Mouse (Mus musculus) heart, embryonic 12.5 days (tissue): ENCODE measurements around the gene Spred2. TPM values are rescaled to one million over a fixed set of nuclear protein-coding genes. Genes with fewer than 3 reads are reported as not detected.

Experiments
- ATAC-seq: fragments of 200-750 bp; cut with Nextera tagmentation; 2 replicates; pipeline ENCODE4 v1.8.0; 2017; ENCODE audit warnings: moderate TSS enrichment, moderate library complexity; ENCODE audit not compliant: insufficient number of reproducible peaks, low FRiP score
- H3K27ac ChIP-seq: fragments of 300-500 bp; sonication (generic); 2 replicates; pipeline ENCODE4 v1.5.1; 2016; ENCODE audit warnings: mild to moderate bottlenecking, moderate library complexity; ENCODE audit not compliant: poor library complexity, severe bottlenecking
- H3K27me3 ChIP-seq: fragments of 300-500 bp; sonication (generic); replicated peaks from 2 replicates; pipeline ENCODE4 v1.6.1; 2016; ENCODE audit warnings: mild to moderate bottlenecking, moderate library complexity
- H3K36me3 ChIP-seq: fragments of 300-500 bp; sonication (generic); 2 replicates; pipeline ENCODE4 v1.6.1; 2016; ENCODE audit warnings: mild to moderate bottlenecking, moderate library complexity
- H3K4me1 ChIP-seq: fragments of 300-500 bp; sonication (generic); replicated peaks from 2 replicates; pipeline ENCODE4 v1.6.1; 2016; ENCODE audit warnings: mild to moderate bottlenecking
- H3K4me2 ChIP-seq: fragments of 300-500 bp; sonication (generic); 2 replicates; pipeline ENCODE4 v1.6.1; 2016; ENCODE audit warnings: mild to moderate bottlenecking, moderate library complexity
- H3K4me3 ChIP-seq: fragments of 300-500 bp; sonication (generic); 2 replicates; pipeline ENCODE4 v1.5.1; 2016; ENCODE audit warnings: mild to moderate bottlenecking
- H3K9ac ChIP-seq: fragments of 300-500 bp; sonication (generic); 2 replicates; pipeline ENCODE4 v1.6.1; 2016; ENCODE audit warnings: mild to moderate bottlenecking, moderate library complexity
- H3K9me3 ChIP-seq: fragments of 300-500 bp; sonication (generic); replicated peaks from 2 replicates; pipeline ENCODE4 v1.6.1; 2016; ENCODE audit warnings: mild to moderate bottlenecking, moderate library complexity
- WGBS: fragments of 180-500 bp; shearing (Covaris S2); methylation state at CpG from one replicate; pipeline ENCODE4 v1.1.7; 2016; 5-methylcytosine and 5-hydroxymethylcytosine counted together
- polyA plus RNA-seq: library from polyadenylated mRNA; unstranded; fragments of >200 nt; fragmentation: Nextera tagmentation; extraction: Ambion mirVana; gene quantifications from 2 replicates; pipeline ENCODE4 v1.2.1, GENCODE M21; 2016

Gene Spred2
- 5.2 and 5.5 TPM in 2 replicates for polyA plus RNA-seq

DNA sequence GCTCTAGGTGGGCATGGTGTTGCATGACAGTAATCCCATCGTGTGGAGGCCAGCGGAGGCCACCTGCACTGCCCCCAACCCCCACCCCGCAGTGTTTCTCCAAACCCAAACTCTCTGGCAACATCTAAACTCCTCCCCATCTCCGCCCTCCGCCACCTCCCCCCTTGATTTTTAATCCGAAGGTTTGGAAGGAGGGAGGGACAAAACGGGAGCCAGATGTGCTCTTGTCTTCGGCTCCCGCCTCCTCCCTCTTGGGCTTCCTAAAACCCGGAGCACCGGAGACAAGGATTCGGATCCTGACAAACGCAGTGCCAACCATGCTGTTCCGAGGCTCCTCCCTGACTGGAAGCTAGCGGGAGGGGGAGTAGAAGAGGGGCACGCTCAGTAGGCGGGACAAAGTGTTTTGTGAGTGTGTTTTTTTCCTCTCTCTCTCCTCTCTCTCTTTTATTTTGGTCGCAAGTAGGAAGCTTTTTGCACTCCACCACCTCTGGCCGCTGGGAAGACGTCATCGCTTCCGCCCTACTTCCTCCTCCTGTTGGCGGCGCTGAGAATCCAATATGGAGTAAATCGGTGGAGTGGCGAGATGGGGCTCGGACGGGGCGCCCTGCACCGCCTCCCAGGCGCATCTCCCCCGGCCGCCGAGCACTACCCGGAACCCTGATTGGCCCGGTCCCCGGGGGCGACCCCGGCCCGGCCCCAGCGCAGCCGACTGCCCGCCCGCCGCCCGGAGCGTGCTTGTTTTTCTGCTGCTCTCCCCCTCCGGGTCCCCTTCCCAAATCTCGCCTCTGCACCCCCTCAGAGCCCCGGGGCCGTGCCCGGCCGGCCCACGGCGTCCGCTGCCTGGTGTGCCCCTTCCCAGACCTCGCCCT is at the start of gene Spred2:
Gene Spred2, plus strand, starts transcription at position 488 of the 869 bp plus-strand sequence.
- ATAC-seq, result peak; percentile 68

DNA sequence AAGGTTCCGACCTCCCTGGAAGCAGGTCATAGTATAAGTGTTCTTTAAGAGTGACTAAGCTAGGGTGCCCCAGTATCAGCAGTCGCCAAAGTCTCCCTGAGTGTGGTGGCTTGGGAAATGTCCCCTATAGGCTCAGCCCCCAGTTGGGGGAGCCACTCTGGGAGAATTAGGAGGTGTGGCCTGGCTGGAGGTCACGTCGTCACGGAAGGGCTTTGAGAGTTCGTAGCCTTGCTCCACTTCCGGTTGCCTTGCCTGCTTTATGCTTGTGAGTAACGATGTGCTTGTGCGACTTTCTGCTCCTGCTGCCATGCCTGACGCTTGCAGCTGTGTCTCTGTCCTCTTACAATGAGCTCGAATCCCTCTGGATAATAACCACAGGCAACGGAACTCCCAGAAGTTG is 48.6 kb upstream of the Spred2 start:
- no peak overlapping the region for H3K9ac ChIP-seq
- no peaks in the 10 kb centered on the region for H3K36me3 ChIP-seq
- peaks cover 6% of the 10 kb centered on the region; the same call in 1 of the 2 replicates for H3K9me3 ChIP-seq
- no peak overlapping the region for H3K27ac ChIP-seq
- H3K4me1 ChIP-seq, result peaks cover 8% of the 10 kb centered on the region; the same call in 1 of the 2 replicates
- H3K4me3 ChIP-seq, result no peak overlapping the region
- no peaks in the 10 kb centered on the region for H3K27me3 ChIP-seq
- no peak for ATAC-seq
- WGBS, result 55% methylated on average over 12 of the region's 12 CpGs
- 0 out of 2 replicates have a peak overlapping the region, but pooled peaks have one; percentile 12 for H3K4me2 ChIP-seq

More for the DNA sequence above, at the start of gene Spred2:
- no peaks in the 10 kb centered on the region for H3K9me3 ChIP-seq
- peak within 1 kb of the TSS; percentile 90 for H3K9ac ChIP-seq
- H3K27me3 ChIP-seq, result no peaks in the 10 kb centered on the region
- H3K4me3 ChIP-seq, result peak within 1 kb of the TSS; percentile 90
- WGBS, result 1% methylated on average over 34 of the region's 57 CpGs
- H3K36me3 ChIP-seq, result no peaks in the 10 kb centered on the region
- peak within 1 kb of the TSS; percentile 97 for H3K27ac ChIP-seq
- H3K4me1 ChIP-seq, result peaks cover 24% of the 10 kb centered on the region
- peak within 1 kb of the TSS; percentile 78 for H3K4me2 ChIP-seq

DNA sequence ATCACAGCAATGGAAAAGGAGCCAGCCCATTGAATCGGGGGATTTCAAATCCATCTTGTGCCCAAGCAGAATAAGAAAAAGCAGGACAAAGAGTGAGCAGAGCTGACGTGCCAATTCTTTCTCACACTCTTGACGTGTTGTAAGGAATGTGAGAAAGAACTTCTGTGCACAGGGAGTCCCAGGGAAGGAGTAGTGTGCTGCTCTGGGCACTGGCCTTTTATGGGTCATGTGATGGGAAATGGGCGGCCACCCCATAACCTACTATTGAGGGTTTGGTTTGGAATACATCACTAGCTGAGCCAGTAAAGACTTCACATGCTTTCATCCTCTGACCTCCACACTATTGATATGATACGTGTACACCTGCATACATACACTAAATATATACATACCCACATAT is 48.2 kb upstream of the Spred2 start:
- Histone ChIP-seq H3K4me3 (no peak overlapping the region), H3K36me3 (no peaks in the 10 kb centered on the region), H3K4me1 (peaks cover 8% of the 10 kb centered on the region; the same call in 1 of the 2 replicates), H3K27ac (no peak overlapping the region), H3K27me3 (no peaks in the 10 kb centered on the region), H3K9ac (no peak overlapping the region), H3K9me3 (peaks cover 6% of the 10 kb centered on the region; the same call in 1 of the 2 replicates), H3K4me2 (no peak overlapping the region)
- 58% methylated on average over 5 of the region's 5 CpGs for WGBS
- no peak for ATAC-seq

DNA sequence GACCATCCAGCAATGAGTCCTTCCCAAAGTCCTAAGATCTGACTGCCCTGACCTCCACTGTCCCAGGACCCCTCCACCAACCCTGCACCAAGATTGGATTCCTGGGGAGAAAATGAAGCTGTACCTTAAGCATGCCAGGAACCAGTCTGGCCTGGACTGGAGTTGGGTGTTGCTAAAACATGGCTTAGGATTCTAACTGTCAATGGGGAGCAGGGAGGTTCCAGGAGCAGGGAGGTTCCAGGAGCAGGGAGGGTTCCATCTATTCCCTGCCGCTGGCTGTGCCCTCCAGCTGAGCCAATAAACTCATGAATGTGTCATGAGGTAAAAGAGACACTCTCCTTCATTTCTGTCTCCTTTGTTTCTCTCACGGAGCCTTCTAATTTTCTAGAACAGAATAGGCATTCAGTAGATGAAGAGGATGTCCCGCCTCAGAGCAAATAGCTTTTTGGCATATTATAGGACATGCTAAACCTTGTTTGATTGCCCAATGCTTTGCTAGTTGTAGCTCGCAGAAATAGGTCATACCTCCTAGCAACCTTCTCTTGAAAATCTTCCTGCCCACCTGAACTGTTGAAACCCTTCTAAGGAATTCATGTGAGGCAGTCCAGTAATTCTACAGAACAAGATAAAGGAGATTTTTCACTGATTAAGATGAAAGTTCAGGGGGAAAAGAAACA is 46.8 kb upstream of the Spred2 start:
- Histone ChIP-seq H3K9me3 (peaks cover 6% of the 10 kb centered on the region; the same call in 1 of the 2 replicates), H3K4me3 (no peak overlapping the region), H3K36me3 (no peaks in the 10 kb centered on the region), H3K27me3 (no peaks in the 10 kb centered on the region), H3K4me2 (no peak overlapping the region), H3K9ac (no peak overlapping the region), H3K4me1 (peaks cover 8% of the 10 kb centered on the region; the same call in 1 of the 2 replicates), H3K27ac (no peak overlapping the region)
- ATAC-seq, result no peak
- WGBS, result 62% methylated on average over 4 of the region's 4 CpGs

DNA sequence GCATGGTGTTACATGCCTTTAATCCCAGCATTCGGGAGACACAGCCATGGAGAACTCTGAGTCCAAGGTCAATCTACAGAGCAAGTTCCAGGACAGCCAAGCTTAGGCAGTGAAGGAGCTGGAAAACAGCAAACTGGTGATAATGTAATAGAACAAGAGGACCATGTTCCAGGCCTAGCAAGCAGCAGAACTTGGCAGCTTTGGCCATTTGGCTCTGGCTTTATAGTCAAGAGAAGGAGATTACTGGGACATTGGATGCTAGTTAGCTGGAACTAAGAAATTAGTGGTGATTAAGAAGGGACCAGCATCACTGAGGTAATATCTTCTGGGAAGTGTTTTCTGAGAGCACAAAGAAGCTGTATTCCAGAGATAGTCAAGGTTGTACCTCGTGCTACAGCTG is 42.8 kb upstream of the Spred2 start:
- no peak overlapping the region for H3K4me2 ChIP-seq
- H3K9ac ChIP-seq, result no peak overlapping the region
- ATAC-seq, result no peak
- H3K27me3 ChIP-seq, result no peaks in the 10 kb centered on the region
- no peak overlapping the region for H3K27ac ChIP-seq
- H3K36me3 ChIP-seq, result no peaks in the 10 kb centered on the region
- H3K4me3 ChIP-seq, result no peak overlapping the region
- H3K9me3 ChIP-seq, result peaks cover 6% of the 10 kb centered on the region; the same call in 1 of the 2 replicates
- 78% methylated on average over 2 of the region's 2 CpGs for WGBS
- no peaks in the 10 kb centered on the region for H3K4me1 ChIP-seq

DNA sequence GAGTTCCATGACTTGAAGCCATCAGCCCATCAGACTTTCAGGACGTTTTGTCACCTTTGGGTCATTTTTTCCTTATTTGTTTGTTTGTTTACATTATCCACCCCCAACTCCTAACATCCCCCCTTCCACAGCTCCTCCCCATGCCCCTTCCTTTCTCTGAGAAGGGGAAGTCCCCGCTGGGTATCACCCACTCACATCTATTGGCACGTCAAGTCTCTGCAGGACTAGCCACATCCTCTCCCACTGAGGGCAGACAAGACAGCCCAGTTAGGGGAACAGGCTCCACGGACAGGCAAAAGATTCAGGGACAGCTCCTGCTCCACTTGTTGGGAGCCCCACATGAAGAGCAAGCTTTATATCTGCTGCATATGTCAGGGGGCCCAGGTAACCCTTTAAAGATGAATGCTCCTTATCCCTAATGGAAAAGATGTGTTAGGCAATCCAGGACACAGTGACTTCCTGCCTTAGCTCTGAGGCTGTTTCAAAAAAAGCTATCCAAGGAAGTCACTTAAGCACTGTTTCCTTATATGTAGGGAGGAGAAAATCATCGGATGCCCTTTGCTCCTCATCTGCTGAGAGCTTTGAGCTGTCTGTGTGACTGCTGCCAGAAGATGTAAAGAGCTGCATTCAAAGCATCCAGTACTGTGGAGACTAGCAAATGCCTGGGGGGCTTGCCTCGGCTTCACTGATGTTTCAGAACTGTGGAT is 33.3 kb upstream of the Spred2 start:
- no peak for ATAC-seq
- Histone ChIP-seq H3K36me3 (no peaks in the 10 kb centered on the region), H3K27me3 (no peaks in the 10 kb centered on the region), H3K9ac (no peak overlapping the region), H3K4me1 (no peaks in the 10 kb centered on the region), H3K9me3 (no peaks in the 10 kb centered on the region), H3K4me3 (no peak overlapping the region), H3K27ac (no peak overlapping the region), H3K4me2 (no peak overlapping the region)
- WGBS, result 27% methylated on average over 6 of the region's 6 CpGs

DNA sequence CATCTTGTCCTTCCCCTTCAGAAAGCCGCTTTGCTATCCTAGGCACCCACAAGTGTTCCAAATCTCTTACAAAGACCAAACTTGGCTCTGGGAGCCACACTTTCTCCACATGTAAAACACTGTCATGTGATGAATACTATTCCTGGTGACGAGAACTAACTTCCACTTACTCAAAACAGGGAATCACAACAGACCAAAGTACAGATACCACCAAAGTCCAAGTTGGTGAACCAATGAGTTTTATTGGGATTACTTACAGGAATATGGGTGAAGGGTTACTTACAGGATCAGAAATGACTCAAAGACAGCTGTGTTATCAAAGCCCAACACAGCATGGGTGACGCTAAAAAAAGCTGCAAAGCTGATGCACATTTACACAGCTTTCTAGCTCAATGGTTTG is 30.9 kb upstream of the Spred2 start:
- H3K27me3 ChIP-seq, result no peaks in the 10 kb centered on the region
- no peak overlapping the region for H3K4me3 ChIP-seq
- no peaks in the 10 kb centered on the region for H3K4me1 ChIP-seq
- H3K4me2 ChIP-seq, result no peak overlapping the region
- no peak overlapping the region for H3K9ac ChIP-seq
- 77% methylated on average over 3 of the region's 3 CpGs for WGBS
- no peaks in the 10 kb centered on the region for H3K36me3 ChIP-seq
- H3K9me3 ChIP-seq, result no peaks in the 10 kb centered on the region
- no peak overlapping the region for H3K27ac ChIP-seq
- ATAC-seq, result no peak

DNA sequence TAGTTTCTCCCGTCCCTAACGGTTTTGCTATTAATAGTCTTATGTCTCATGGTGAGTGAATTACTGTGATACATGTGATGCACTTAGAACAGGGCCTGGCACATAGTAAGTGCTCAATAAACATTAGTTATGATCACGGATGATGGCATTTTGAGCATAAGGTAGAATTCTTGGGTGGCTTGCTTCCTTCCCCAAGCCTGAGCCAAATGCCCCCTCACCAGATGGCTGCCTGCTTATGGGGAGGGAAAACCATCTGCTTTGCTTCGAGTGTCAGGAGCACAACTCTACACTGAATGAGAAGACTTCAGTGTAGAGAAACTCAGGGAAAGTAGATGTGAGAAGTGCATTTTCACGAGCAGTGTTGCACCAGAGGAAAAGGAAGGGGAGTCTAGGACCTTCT is 24.6 kb upstream of the Spred2 start:
- no peak overlapping the region for H3K4me2 ChIP-seq
- 0 out of 2 replicates have a peak, but pooled peaks cover 2% of the 10 kb centered on the region for H3K9me3 ChIP-seq
- no peak overlapping the region for H3K27ac ChIP-seq
- no peaks in the 10 kb centered on the region for H3K4me1 ChIP-seq
- no peak for ATAC-seq
- no peaks in the 10 kb centered on the region for H3K36me3 ChIP-seq
- H3K9ac ChIP-seq, result no peak overlapping the region
- no peaks in the 10 kb centered on the region for H3K27me3 ChIP-seq
- no peak overlapping the region for H3K4me3 ChIP-seq
- WGBS, result 65% methylated on average over 5 of the region's 5 CpGs

DNA sequence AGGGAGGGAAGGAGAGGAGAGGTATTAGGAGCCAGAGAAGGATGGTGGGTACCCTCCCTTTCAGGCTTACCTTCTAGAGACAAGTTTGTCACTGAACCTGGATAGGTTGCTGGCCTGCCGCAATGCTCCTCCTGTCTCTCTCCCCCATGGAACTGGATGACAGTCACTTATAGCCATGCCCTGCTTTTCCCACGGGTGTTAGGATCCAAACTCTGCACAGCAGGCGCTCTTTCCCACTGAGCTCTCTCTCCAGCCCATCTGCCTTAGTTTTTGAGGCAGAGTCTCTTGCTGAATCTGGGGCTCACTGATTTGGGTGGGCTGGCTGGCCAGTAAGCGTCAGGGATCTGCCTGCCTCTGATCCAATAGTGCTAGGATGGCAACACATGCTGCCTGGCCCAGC is 23.5 kb upstream of the Spred2 start:
- Histone ChIP-seq H3K4me2 (no peak overlapping the region), H3K9ac (no peak overlapping the region), H3K27me3 (no peaks in the 10 kb centered on the region), H3K4me3 (no peak overlapping the region), H3K9me3 (0 out of 2 replicates have a peak, but pooled peaks cover 2% of the 10 kb centered on the region), H3K27ac (no peak overlapping the region), H3K4me1 (no peaks in the 10 kb centered on the region), H3K36me3 (no peaks in the 10 kb centered on the region)
- no peak for ATAC-seq
- WGBS, result 76% methylated on average over 4 of the region's 4 CpGs

DNA sequence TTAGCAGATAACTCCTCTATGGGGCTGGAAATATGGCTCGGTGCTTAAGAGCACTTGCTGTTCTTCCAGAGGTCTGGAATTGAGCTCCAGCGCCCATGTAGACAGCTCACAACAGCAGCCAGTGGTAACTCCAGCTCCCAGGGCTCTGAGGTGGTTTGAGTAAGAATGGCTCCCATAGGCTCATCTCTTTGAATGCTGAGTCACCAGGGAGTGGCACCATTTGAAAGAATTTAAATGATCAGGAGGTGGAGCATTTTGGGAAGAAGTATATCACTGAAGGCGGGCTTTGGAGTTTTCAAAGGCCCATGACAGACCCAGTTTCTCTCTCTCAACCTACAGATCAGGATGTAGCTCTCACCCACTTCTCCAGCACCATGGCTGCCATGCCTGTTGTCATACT is 13.0 kb upstream of the Spred2 start:
- no peaks in the 10 kb centered on the region for H3K27me3 ChIP-seq
- no peaks in the 10 kb centered on the region for H3K36me3 ChIP-seq
- ATAC-seq, result no peak
- peaks cover 5% of the 10 kb centered on the region; the same call in 1 of the 2 replicates for H3K9me3 ChIP-seq
- 0 out of 2 replicates have a peak, but pooled peaks cover 5% of the 10 kb centered on the region for H3K4me1 ChIP-seq
- no peak overlapping the region for H3K4me2 ChIP-seq
- H3K4me3 ChIP-seq, result no peak overlapping the region
- H3K27ac ChIP-seq, result no peak overlapping the region
- WGBS, result 81% methylated on average over 3 of the region's 3 CpGs
- H3K9ac ChIP-seq, result no peak overlapping the region

DNA sequence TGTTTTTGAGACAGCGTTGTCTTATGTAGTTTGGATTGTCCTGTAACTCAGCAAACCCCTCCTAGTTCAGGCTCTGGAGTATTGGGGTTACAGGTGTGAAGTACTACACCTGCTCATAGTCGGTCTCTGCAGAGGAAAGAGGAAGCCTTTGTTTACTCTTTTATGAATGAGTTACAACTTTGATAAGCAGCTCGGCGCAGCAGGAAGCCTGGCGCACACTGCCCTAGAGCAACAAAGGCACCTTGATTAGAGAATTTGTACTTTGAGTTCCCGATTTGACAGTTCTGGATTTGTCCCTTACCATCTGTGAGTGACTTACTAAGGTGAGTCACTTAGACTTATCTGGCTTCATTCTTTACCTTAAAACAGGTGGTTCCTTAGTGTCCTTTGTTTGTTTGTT is 12.0 kb upstream of the Spred2 start:
- ATAC-seq, result no peak

More for the DNA sequence above, 12.0 kb upstream of the Spred2 start:
- Histone ChIP-seq H3K4me1 (peaks cover 5% of the 10 kb centered on the region; the same call in 1 of the 2 replicates), H3K36me3 (no peaks in the 10 kb centered on the region), H3K27me3 (no peaks in the 10 kb centered on the region), H3K27ac (no peak overlapping the region), H3K4me3 (no peak overlapping the region), H3K4me2 (no peak overlapping the region), H3K9me3 (peaks cover 5% of the 10 kb centered on the region; the same call in 1 of the 2 replicates), H3K9ac (no peak overlapping the region)
- WGBS, result 73% methylated on average over 6 of the region's 6 CpGs
